Mouse (Mus musculus) limb, embryonic 14.5 days (tissue): ENCODE measurements around the gene Fbn1. TPM values are rescaled to one million over a fixed set of nuclear protein-coding genes. Genes with fewer than 3 reads are reported as not detected.
A peak's percentile ranks its signal among the peaks of the same experiment; 100 is the strongest.

Experiments
- ATAC-seq: fragments of 200-750 bp; cut with Nextera tagmentation; 2 replicates; pipeline ENCODE4 v1.8.0; 2017; ENCODE audit warnings: low read depth, moderate number of reproducible peaks, moderate TSS enrichment; ENCODE audit not compliant: low FRiP score
- DNase-seq: peaks from one replicate; pipeline ENCODE4 v3.0.0-alpha.2; 2015; ENCODE audit warnings: low spot score
- H3K27ac ChIP-seq: fragments of 300-500 bp; sonication (generic); replicated peaks from 2 replicates; pipeline ENCODE4 v1.5.1; 2014; ENCODE audit warnings: low read depth, mild to moderate bottlenecking, low read length, moderate library complexity, mixed read lengths
- H3K27me3 ChIP-seq: fragments of 300-500 bp; sonication (generic); 2 replicates; pipeline ENCODE4 v1.6.1; 2014; ENCODE audit warnings: low read length, mixed read lengths; ENCODE audit not compliant: control insufficient read depth, insufficient read depth
- H3K36me3 ChIP-seq: fragments of 300-500 bp; sonication (generic); 2 replicates; pipeline ENCODE4 v1.6.1; 2014; ENCODE audit warnings: mild to moderate bottlenecking, low read length, moderate library complexity, mixed read lengths; ENCODE audit not compliant: control insufficient read depth, insufficient read depth
- H3K4me1 ChIP-seq: fragments of 300-500 bp; sonication (generic); 2 replicates; pipeline ENCODE4 v1.6.1; 2014; ENCODE audit warnings: antibody characterized with exemption, low read length, mixed read lengths; ENCODE audit not compliant: control insufficient read depth, insufficient read depth
- H3K4me2 ChIP-seq: fragments of 300-500 bp; sonication (generic); replicated peaks from 2 replicates; pipeline ENCODE4 v1.6.1; 2014; ENCODE audit warnings: low read depth, mild to moderate bottlenecking, low read length, moderate library complexity; ENCODE audit not compliant: severe bottlenecking
- H3K4me3 ChIP-seq: fragments of 300-500 bp; sonication (generic); replicated peaks from 2 replicates; pipeline ENCODE4 v1.5.1; 2014; ENCODE audit warnings: low read length
- H3K9ac ChIP-seq: fragments of 300-500 bp; sonication (generic); 2 replicates; pipeline ENCODE4 v1.6.1; 2014; ENCODE audit warnings: mild to moderate bottlenecking, low read depth, low read length, moderate library complexity; ENCODE audit not compliant: severe bottlenecking
- H3K9me3 ChIP-seq: fragments of 300-500 bp; sonication (generic); 2 replicates; pipeline ENCODE4 v1.6.1; 2016; ENCODE audit warnings: low read length; ENCODE audit not compliant: control insufficient read depth
- POLR2A ChIP-seq: fragments of 200-500 bp; IDR thresholded peaks from 2 replicates; pipeline ENCODE4 v1.8.0; 2012; ENCODE audit warnings: inconsistent platforms, mild to moderate bottlenecking, moderate library complexity, borderline replicate concordance; ENCODE audit not compliant: insufficient read depth, insufficient read length; ENCODE audit errors: extremely low read depth
- WGBS: fragments of 180-500 bp; shearing (Covaris S2); extraction: QIAGEN DNeasy Blood & Tissue Kit; methylation state at CpG from one replicate; pipeline ENCODE4 v1.1.7; 2014; 5-methylcytosine and 5-hydroxymethylcytosine counted together
- polyA plus RNA-seq, 2 experiments: library from polyadenylated mRNA; depleted of rRNA in 1 of 2; stranded (reverse) in 1 of 2; unstranded in 1 of 2; fragments of >200 nt; fragmentation: Nextera tagmentation in 1 of 2; extraction: Ambion mirVana in 1 of 2; gene quantifications; 2 replicates each; pipeline versions ENCODE4 v1.2.1 to v1.2.3; 2012 to 2014

The Fbn1 gene
- polyA plus RNA-seq (2012; rRNA removed), result 29.5 and 31.4 TPM in 2 replicates
- polyA plus RNA-seq (2014; fragmentation: Nextera tagmentation; extraction: Ambion mirVana), result 47.0 and 49.4 TPM in 2 replicates

DNA sequence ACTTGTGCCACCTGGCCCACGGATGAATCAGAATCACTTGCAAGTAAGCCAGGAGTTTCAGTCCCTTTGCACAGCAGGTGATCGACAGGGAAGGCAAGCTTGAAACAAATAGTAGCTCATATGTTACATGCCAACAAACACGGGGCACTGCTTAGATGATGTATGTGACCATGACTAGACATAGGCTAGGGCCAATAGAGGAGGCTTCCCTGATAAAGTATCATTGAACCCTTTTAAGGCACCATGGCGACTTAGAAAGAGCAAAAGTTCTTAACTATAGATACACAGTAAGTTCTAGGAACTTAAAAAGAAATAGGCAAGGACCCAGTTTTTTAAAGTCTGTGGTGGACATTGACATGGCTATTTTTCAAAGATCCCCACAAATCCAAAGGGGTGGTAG lies at the start of gene Fbn1:
Fbn1 (minus strand) TSS at position 101 of the 400 bp plus-strand sequence.
- 0 out of 2 replicates have a peak, but pooled peaks cover 2% of the 10 kb centered on the region for H3K36me3 ChIP-seq
- no peak for ATAC-seq
- H3K4me2 ChIP-seq, result peak within 1 kb of the TSS; percentile 89
- H3K27ac ChIP-seq, result peak within 1 kb of the TSS; percentile 74
- peaks cover 10% of the 10 kb centered on the region for H3K4me1 ChIP-seq
- whole genome bisulfite sequencing, result 75% methylated on average over 4 of the region's 4 CpGs
- TF ChIP-seq POLR2A, result no peak
- no peaks in the 10 kb centered on the region for H3K9me3 ChIP-seq
- peak within 1 kb of the TSS; percentile 83 for H3K9ac ChIP-seq
- H3K4me3 ChIP-seq, result peak within 1 kb of the TSS; percentile 81
- DNase-seq, result no peak
- no peaks in the 10 kb centered on the region for H3K27me3 ChIP-seq

GRCm38 (mm10) chr2:125555830-125556229 lies 48.0 kb upstream of the Fbn1 start:
- no peak for DNase-seq
- H3K4me2 ChIP-seq, result no peak overlapping the region
- no peak for ATAC-seq
- no peak overlapping the region for H3K27ac ChIP-seq
- H3K4me1 ChIP-seq, result no peaks in the 10 kb centered on the region
- TF ChIP-seq POLR2A, result no peak
- H3K27me3 ChIP-seq, result no peaks in the 10 kb centered on the region
- H3K9me3 ChIP-seq, result no peaks in the 10 kb centered on the region
- no peak overlapping the region for H3K9ac ChIP-seq
- no peak overlapping the region for H3K4me3 ChIP-seq
- H3K36me3 ChIP-seq, result no peaks in the 10 kb centered on the region
- 68% methylated on average over 6 of the region's 6 CpGs for WGBS

GRCm38 (mm10) chr2:125548806-125549578 lies 41.2 kb upstream of the Fbn1 start:
- H3K4me1 ChIP-seq, result no peaks in the 10 kb centered on the region
- H3K36me3 ChIP-seq, result no peaks in the 10 kb centered on the region
- H3K9ac ChIP-seq, result no peak overlapping the region
- DNase-seq (no peak), ATAC-seq (no peak)
- H3K27me3 ChIP-seq, result no peaks in the 10 kb centered on the region
- H3K4me3 ChIP-seq, result no peak overlapping the region
- TF ChIP-seq POLR2A, result no peak
- no peak overlapping the region for H3K27ac ChIP-seq
- H3K9me3 ChIP-seq, result no peaks in the 10 kb centered on the region
- WGBS, result 10% methylated on average over 1 of the region's 1 CpGs
- no peak overlapping the region for H3K4me2 ChIP-seq

GRCm38 (mm10) chr2:125544986-125545385 lies 37.2 kb upstream of the Fbn1 start:
- ATAC-seq (no peak), DNase-seq (no peak)

DNA sequence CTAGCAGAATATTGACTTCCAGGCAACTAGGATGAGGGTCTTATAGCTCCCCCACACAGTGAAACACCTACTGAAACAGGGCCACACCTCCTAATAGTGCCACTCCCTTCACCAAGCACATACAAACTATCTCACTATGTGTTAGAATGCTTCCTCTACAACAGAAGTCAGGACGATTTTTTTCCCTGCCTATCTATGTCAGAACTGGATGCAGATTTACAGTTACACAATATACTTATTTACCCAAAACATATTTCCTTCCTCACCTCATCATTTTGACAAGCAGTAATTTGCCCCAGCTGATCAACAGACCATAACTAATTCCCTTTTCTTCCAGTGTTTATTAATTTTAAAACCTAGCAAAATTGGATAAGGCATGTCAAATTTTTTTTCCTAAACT lies 35.9 kb upstream of the Fbn1 start:
- Histone ChIP-seq H3K9me3 (no peaks in the 10 kb centered on the region), H3K4me1 (no peaks in the 10 kb centered on the region), H3K36me3 (no peaks in the 10 kb centered on the region), H3K9ac (no peak overlapping the region), H3K27me3 (no peaks in the 10 kb centered on the region), H3K27ac (no peak overlapping the region), H3K4me2 (no peak overlapping the region), H3K4me3 (no peak overlapping the region)
- ATAC-seq (no peak), DNase-seq (no peak)
- no peak for TF ChIP-seq POLR2A
- WGBS, result 39% methylated on average over 1 of the region's 1 CpGs

More at GRCm38 (mm10) chr2:125544986-125545385, 37.2 kb upstream of the Fbn1 start:
- no peak overlapping the region for H3K4me3 ChIP-seq
- H3K27me3 ChIP-seq, result no peaks in the 10 kb centered on the region
- H3K4me2 ChIP-seq, result no peak overlapping the region
- 75% methylated on average over 3 of the region's 3 CpGs for WGBS
- H3K9me3 ChIP-seq, result no peaks in the 10 kb centered on the region
- no peak overlapping the region for H3K27ac ChIP-seq
- H3K9ac ChIP-seq, result no peak overlapping the region
- H3K36me3 ChIP-seq, result no peaks in the 10 kb centered on the region
- no peak for TF ChIP-seq POLR2A
- H3K4me1 ChIP-seq, result no peaks in the 10 kb centered on the region
